Mouse (Mus musculus): Measurements from ENCODE around the gene BC028528. TPM values are rescaled to one million over a fixed set of nuclear protein-coding genes. Genes with fewer than 3 reads are reported as not detected.

The BC028528 gene
- total RNA-seq (2012; rRNA removed): 7.4 and 12.2 TPM in 2 replicates
- 10 to 100 TPM in 1 of 2 experiments, not detected in 1; 13.6 TPM for polyA plus RNA-seq (2012; ENCODE audit: insufficient read depth in 1 of 2, insufficient read length in 2 of 2, low read depth in 1 of 2, low replicate concordance in 2 of 2, missing spikeins in 1 of 2)

GRCm38 (mm10) chr3:95891211-95892065, at the start of gene BC028528:
BC028528 (minus strand) TSS chr3:95892005.
- peaks cover 12 to 20% of the 10 kb centered on the region in 2 experiments for H3K4me1 ChIP-seq (ENCODE audit: control insufficient read depth in 1 of 2, insufficient read depth in 2 of 2, low read length in 2 of 2)

GRCm38 (mm10) chr3:95938835-95939234, 47.0 kb upstream of the BC028528 start:
- no peak overlapping the region for H3K27ac ChIP-seq (ENCODE audit: control insufficient read depth, low read depth, low read length)
- H3K36me3 ChIP-seq (ENCODE audit: control insufficient read depth in 1 of 2, insufficient read depth in 2 of 2, low read length in 2 of 2): peaks cover 16 to 68% of the 10 kb centered on the region in 2 experiments
- no peak overlapping the region for H3K9ac ChIP-seq (ENCODE audit: control insufficient read depth, low read depth, low read length, poor library complexity, severe bottlenecking)
- H3K79me2 ChIP-seq (ENCODE audit: control insufficient read depth, insufficient read depth, low read length, poor library complexity): peaks cover 11% of the 10 kb centered on the region
- DNase-seq (ENCODE audit: low read depth, low spot score): peak; percentile 76
- no peak overlapping the region for H3K4me3 ChIP-seq (ENCODE audit: control insufficient read depth in 1 of 2, insufficient read depth in 1 of 2, low read depth in 2 of 2, low read length in 2 of 2)
- no peaks in the 10 kb centered on the region for H3K27me3 ChIP-seq (ENCODE audit: control insufficient read depth in 1 of 2, insufficient read depth in 2 of 2, low read length in 2 of 2)
- peaks cover 5 to 7% of the 10 kb centered on the region in 2 experiments for H3K4me1 ChIP-seq (ENCODE audit: control insufficient read depth in 1 of 2, insufficient read depth in 2 of 2, low read length in 2 of 2)
- H3K9me3 ChIP-seq (replicated peaks; ENCODE audit: insufficient read depth, low read length): no peaks in the 10 kb centered on the region
- no peak for TF ChIP-seq MXI1 (IDR thresholded peaks at IDR 0.05; ENCODE audit: low read depth, low read length)
- peak; percentile 62 for TF ChIP-seq SMC3 (IDR thresholded peaks at IDR 0.05; ENCODE audit: low read depth, low read length)
- peak; percentile 77 to 84 (median 84) for TF ChIP-seq CTCF (IDR thresholded peaks at IDR 0.05 in 2 of 3, conservative IDR thresholded peaks at IDR 0.05 in 1 of 3; ENCODE audit: control insufficient read depth in 1 of 3, insufficient read depth in 1 of 3, low read depth in 2 of 3, low read length in 3 of 3, poor library complexity in 1 of 3, severe bottlenecking in 1 of 3)
- TF ChIP-seq RCOR1 (IDR thresholded peaks at IDR 0.05; ENCODE audit: low read depth, low read length): no peak
- TF ChIP-seq ZMIZ1 (IDR thresholded peaks at IDR 0.05; ENCODE audit: low read depth, low read length): no peak
- TF ChIP-seq ZC3H11A (IDR thresholded peaks at IDR 0.05; ENCODE audit: low read depth, low read length): peak; percentile 47; the same call in 1 of the 2 replicates
- TF ChIP-seq ZKSCAN1 (IDR thresholded peaks at IDR 0.05; ENCODE audit: low read depth, low read length): no peak
- TF ChIP-seq RAD21 (IDR thresholded peaks at IDR 0.05; ENCODE audit: low read depth, low read length): peak; percentile 62
- TF ChIP-seq SIN3A (IDR thresholded peaks at IDR 0.05; ENCODE audit: low read length): no peak
- TF ChIP-seq MYC (IDR thresholded peaks at IDR 0.05; ENCODE audit: low read depth, low read length): no peak
- no peak for TF ChIP-seq ELF1 (IDR thresholded peaks at IDR 0.05; ENCODE audit: low read depth, low read length)
- no peak for TF ChIP-seq GATA1 (IDR thresholded peaks at IDR 0.05; ENCODE audit: low read depth, low read length)
- TF ChIP-seq MAFK (IDR thresholded peaks at IDR 0.05; ENCODE audit: borderline replicate concordance, low read depth, low read length): no peak
- TF ChIP-seq NRF1 (IDR thresholded peaks at IDR 0.05; ENCODE audit: insufficient read depth, low read depth, low read length, poor library complexity, severe bottlenecking): no peak
- no peak for TF ChIP-seq NELFE (IDR thresholded peaks at IDR 0.05; ENCODE audit: low read depth, low read length)
- TF ChIP-seq ZNF384 (IDR thresholded peaks at IDR 0.05; ENCODE audit: low read depth, low read length): 0 out of 2 replicates have a peak, but pooled peaks have one; percentile 38
- no peak for TF ChIP-seq KAT2A (conservative IDR thresholded peaks at IDR 0.05; ENCODE audit: low read depth, low read length)
- no peak for TF ChIP-seq MAZ (IDR thresholded peaks at IDR 0.05; ENCODE audit: low read depth, low read length)
- TF ChIP-seq CHD2 (IDR thresholded peaks at IDR 0.05; ENCODE audit: low read length): no peak
- TF ChIP-seq POLR2A (IDR thresholded peaks at IDR 0.05; ENCODE audit: control insufficient read depth in 1 of 2, insufficient read depth in 1 of 2, low read depth in 1 of 2, low read length in 2 of 2, poor library complexity in 1 of 2): no peak
- no peak for TF ChIP-seq MEF2A (IDR thresholded peaks at IDR 0.05; ENCODE audit: extremely low read depth, insufficient replicate concordance, low read depth, low read length, poor library complexity, severe bottlenecking)
- TF ChIP-seq TAL1 (IDR thresholded peaks at IDR 0.05; ENCODE audit: low read length): no peak

More at GRCm38 (mm10) chr3:95891211-95892065, at the start of gene BC028528:
- peak within 1 kb of the TSS; percentile 66 for H3K9ac ChIP-seq (ENCODE audit: control insufficient read depth, low read depth, low read length, poor library complexity, severe bottlenecking)
- H3K4me3 ChIP-seq (ENCODE audit: control insufficient read depth in 1 of 2, insufficient read depth in 1 of 2, low read depth in 2 of 2, low read length in 2 of 2): peak within 1 kb of the TSS; percentile 59 to 82
- TF ChIP-seq ETS1 (IDR thresholded peaks at IDR 0.05; ENCODE audit: low read depth, low read length): 0 out of 2 replicates have a peak, but pooled peaks have one; percentile 51
- TF ChIP-seq HCFC1 (IDR thresholded peaks at IDR 0.05; ENCODE audit: low read depth, low read length): peak; percentile 53; the same call in 1 of the 2 replicates
- TF ChIP-seq TBP (IDR thresholded peaks at IDR 0.05; ENCODE audit: low read depth, low read length): peak; percentile 79; the same call in 1 of the 2 replicates
- TF ChIP-seq CHD1 (IDR thresholded peaks at IDR 0.05; ENCODE audit: low read depth, low read length): no peak
- TF ChIP-seq MAZ (IDR thresholded peaks at IDR 0.05; ENCODE audit: low read depth, low read length): peak; percentile 68; the same call in 1 of the 2 replicates
- 0 out of 2 replicates have a peak, but pooled peaks have one; percentile 54 for TF ChIP-seq UBTF (IDR thresholded peaks at IDR 0.05; ENCODE audit: borderline replicate concordance, insufficient read depth, low read depth, low read length)
- TF ChIP-seq ELF1 (IDR thresholded peaks at IDR 0.05; ENCODE audit: low read depth, low read length): no peak; the same call in 1 of the 2 replicates
- peak; percentile 39; the same call in 1 of the 2 replicates for TF ChIP-seq MYC (IDR thresholded peaks at IDR 0.05; ENCODE audit: low read depth, low read length)
- TF ChIP-seq BHLHE40 (IDR thresholded peaks at IDR 0.05; ENCODE audit: borderline replicate concordance, low read depth, low read length): 0 out of 2 replicates have a peak, but pooled peaks have one; percentile 35
- peak; percentile 65; the same call in 1 of the 2 replicates for TF ChIP-seq MAX (IDR thresholded peaks at IDR 0.05; ENCODE audit: low read length)
- TF ChIP-seq JUND (IDR thresholded peaks at IDR 0.05; ENCODE audit: low read depth, low read length): 0 out of 2 replicates have a peak, but pooled peaks have one; percentile 21
- peak; percentile 37 for TF ChIP-seq MXI1 (IDR thresholded peaks at IDR 0.05; ENCODE audit: low read depth, low read length)
- TF ChIP-seq USF2 (IDR thresholded peaks at IDR 0.05; ENCODE audit: borderline replicate concordance in 1 of 2, insufficient read depth in 1 of 2, low read depth in 1 of 2, low read length in 2 of 2): no peak
- peak in 1 of 2 experiments; percentile 69; a peak in 2 of 4 replicates for TF ChIP-seq POLR2A (IDR thresholded peaks at IDR 0.05; ENCODE audit: control insufficient read depth in 1 of 2, insufficient read depth in 1 of 2, low read depth in 1 of 2, low read length in 2 of 2, poor library complexity in 1 of 2)
- peak; percentile 59; the same call in 1 of the 2 replicates for TF ChIP-seq NELFE (IDR thresholded peaks at IDR 0.05; ENCODE audit: low read depth, low read length)
- no peaks in the 10 kb centered on the region for H3K9me3 ChIP-seq (replicated peaks; ENCODE audit: insufficient read depth, low read length)
- peak within 1 kb of the TSS; percentile 79 for H3K27ac ChIP-seq (ENCODE audit: control insufficient read depth, low read depth, low read length)
- H3K27me3 ChIP-seq (ENCODE audit: control insufficient read depth in 1 of 2, insufficient read depth in 2 of 2, low read length in 2 of 2): no peaks in the 10 kb centered on the region
- peak; percentile 92 for DNase-seq (ENCODE audit: low read depth, low spot score)
- H3K79me2 ChIP-seq (ENCODE audit: control insufficient read depth, insufficient read depth, low read length, poor library complexity): peaks cover 11% of the 10 kb centered on the region
- H3K36me3 ChIP-seq (ENCODE audit: control insufficient read depth in 1 of 2, insufficient read depth in 2 of 2, low read length in 2 of 2): peaks cover 0 to 16% of the 10 kb centered on the region in 2 experiments; a peak in 2 of 4 replicates
